Mouse (Mus musculus) MEL (cell line): ENCODE measurements at regions not wholly inside any gene's neighbourhood (a gene's known extent, or its start where the extent isn't known, plus 50 kb on each side); places are given as distances from the start of the nearest gene placed in this dataset.

Experiments used
- DNase-seq: peaks from one replicate; pipeline ENCODE4 v3.0.0; 2011; ENCODE audit warnings: low read depth, low spot score
- H3K27ac ChIP-seq: 2 replicates; pipeline ENCODE4 v1.5.1; 2012; ENCODE audit warnings: low read depth, mild to moderate bottlenecking, control low read depth, low read length, moderate library complexity; ENCODE audit not compliant: control insufficient read depth
- H3K27me3 ChIP-seq, 2 experiments: fragments of 150-350 bp in 1 of 2; sonication (generic) in 1 of 2; 2 replicates each; pipeline ENCODE4 v1.6.1; 2012; ENCODE audit warnings: low read length in 2 of 2, mild to moderate bottlenecking in 2 of 2, improper control_type of control experiment in 1 of 2, moderate library complexity in 1 of 2; ENCODE audit not compliant: insufficient read depth in 2 of 2, control insufficient read depth in 1 of 2
- H3K36me3 ChIP-seq, 2 experiments: 2 replicates each; pipeline ENCODE4 v1.6.1; 2012 to 2014; ENCODE audit warnings: low read length in 2 of 2, improper control_type of control experiment in 1 of 2, inconsistent platforms in 1 of 2, mild to moderate bottlenecking in 1 of 2; ENCODE audit not compliant: insufficient read depth in 2 of 2, control insufficient read depth in 1 of 2
- H3K4me1 ChIP-seq, 2 experiments: fragments of 150-350 bp in 1 of 2; sonication (generic) in 1 of 2; 2 replicates each; pipeline ENCODE4 v1.6.1; 2012; ENCODE audit warnings: low read length in 2 of 2, improper control_type of control experiment in 1 of 2, mild to moderate bottlenecking in 1 of 2; ENCODE audit not compliant: insufficient read depth in 2 of 2, control insufficient read depth in 1 of 2
- H3K4me3 ChIP-seq, 2 experiments: fragments of 150-350 bp in 1 of 2; sonication (generic) in 1 of 2; 2 replicates each; pipeline ENCODE4 v1.5.1; 2012; ENCODE audit warnings: low read depth in 2 of 2, low read length in 2 of 2, mild to moderate bottlenecking in 2 of 2, moderate library complexity in 2 of 2, control low read depth in 1 of 2, improper control_type of control experiment in 1 of 2; ENCODE audit not compliant: control insufficient read depth in 1 of 2, insufficient read depth in 1 of 2
- H3K79me2 ChIP-seq: 2 replicates; pipeline ENCODE4 v1.6.1; 2012; ENCODE audit warnings: mild to moderate bottlenecking, low read length, moderate library complexity; ENCODE audit not compliant: control insufficient read depth, poor library complexity, insufficient read depth
- H3K9ac ChIP-seq: 2 replicates; pipeline ENCODE4 v1.6.1; 2012; ENCODE audit warnings: low read depth, mild to moderate bottlenecking, control low read depth, low read length, moderate library complexity; ENCODE audit not compliant: control insufficient read depth, poor library complexity, severe bottlenecking
- H3K9me3 ChIP-seq: fragments of 150-350 bp; sonication (generic); replicated peaks from 2 replicates; pipeline ENCODE4 v1.6.1; 2012; ENCODE audit warnings: mild to moderate bottlenecking, low read length, improper control_type of control experiment, moderate library complexity; ENCODE audit not compliant: insufficient read depth
- BHLHE40 ChIP-seq: IDR thresholded peaks from 2 replicates; pipeline ENCODE4 v1.6.1; 2012; ENCODE audit warnings: low read depth, mild to moderate bottlenecking, inconsistent platforms, low read length, improper control_type of control experiment, borderline replicate concordance
- CHD2 ChIP-seq: IDR thresholded peaks from 2 replicates; pipeline ENCODE4 v1.6.1; 2011; ENCODE audit warnings: low read length, improper control_type of control experiment
- CTCF ChIP-seq, 3 experiments: IDR thresholded peaks in 2 of 3; conservative IDR thresholded peaks in 1 of 3; 2 replicates each; pipeline ENCODE4 v1.5.1; 2011 to 2012; ENCODE audit warnings: low read length in 3 of 3, low read depth in 2 of 3, mild to moderate bottlenecking in 2 of 3, improper control_type of control experiment in 1 of 3, inconsistent platforms in 1 of 3, mixed read lengths in 1 of 3, moderate library complexity in 1 of 3; ENCODE audit not compliant: control insufficient read depth in 1 of 3, insufficient read depth in 1 of 3, poor library complexity in 1 of 3, severe bottlenecking in 1 of 3
- EP300 ChIP-seq, 2 experiments: IDR thresholded peaks; 2 replicates each; pipeline ENCODE4 v1.6.1; 2011; ENCODE audit warnings: improper control_type of control experiment in 2 of 2, low read length in 2 of 2, low read depth in 1 of 2, mild to moderate bottlenecking in 1 of 2
- GABPA ChIP-seq: IDR thresholded peaks from 2 replicates; pipeline ENCODE4 v1.6.1; 2012; ENCODE audit warnings: low read depth, mild to moderate bottlenecking, inconsistent platforms, low read length, improper control_type of control experiment, moderate library complexity
- HCFC1 ChIP-seq: IDR thresholded peaks from 2 replicates; pipeline ENCODE4 v1.6.1; 2012; ENCODE audit warnings: low read depth, mild to moderate bottlenecking, inconsistent platforms, low read length, improper control_type of control experiment, moderate library complexity
- MAFK ChIP-seq: IDR thresholded peaks from 2 replicates; pipeline ENCODE4 v1.6.1; 2011; ENCODE audit warnings: low read depth, mild to moderate bottlenecking, low read length, improper control_type of control experiment, borderline replicate concordance
- MAX ChIP-seq: IDR thresholded peaks from 2 replicates; pipeline ENCODE4 v1.6.1; 2011; ENCODE audit warnings: low read length, improper control_type of control experiment
- MEF2A ChIP-seq: IDR thresholded peaks from 2 replicates; pipeline ENCODE4 v1.6.1; 2014; ENCODE audit warnings: low read depth, mild to moderate bottlenecking, inconsistent platforms, low read length, improper control_type of control experiment; ENCODE audit not compliant: poor library complexity, insufficient replicate concordance, severe bottlenecking; ENCODE audit errors: extremely low read depth
- MXI1 ChIP-seq: IDR thresholded peaks from 2 replicates; pipeline ENCODE4 v1.6.1; 2011; ENCODE audit warnings: mild to moderate bottlenecking, low read depth, low read length, improper control_type of control experiment
- NELFE ChIP-seq: IDR thresholded peaks from 2 replicates; pipeline ENCODE4 v1.6.1; 2011; ENCODE audit warnings: low read depth, low read length, improper control_type of control experiment
- POLR2A ChIP-seq, 2 experiments: IDR thresholded peaks; 2 replicates each; pipeline ENCODE4 v1.6.1; 2011 to 2012; ENCODE audit warnings: low read length in 2 of 2, mild to moderate bottlenecking in 2 of 2, control low read depth in 1 of 2, improper control_type of control experiment in 1 of 2, low read depth in 1 of 2, moderate library complexity in 1 of 2; ENCODE audit not compliant: control insufficient read depth in 1 of 2, insufficient read depth in 1 of 2, poor library complexity in 1 of 2
- POLR2AphosphoS2 ChIP-seq: IDR thresholded peaks from 2 replicates; pipeline ENCODE4 v1.6.1; 2011; ENCODE audit warnings: low read length, improper control_type of control experiment
- POLR2AphosphoS5 ChIP-seq: IDR thresholded peaks from 2 replicates; pipeline ENCODE4 v1.6.1; 2012; ENCODE audit warnings: low read depth, borderline replicate concordance, mild to moderate bottlenecking, inconsistent platforms, low read length, moderate library complexity, mixed read lengths
- RCOR1 ChIP-seq: IDR thresholded peaks from 2 replicates; pipeline ENCODE4 v1.6.1; 2012; ENCODE audit warnings: low read depth, mild to moderate bottlenecking, inconsistent platforms, low read length, improper control_type of control experiment
- SIN3A ChIP-seq: IDR thresholded peaks from 2 replicates; pipeline ENCODE4 v1.6.1; 2012; ENCODE audit warnings: low read length, improper control_type of control experiment, inconsistent platforms
- TAL1 ChIP-seq: IDR thresholded peaks from 2 replicates; pipeline ENCODE4 v1.6.1; 2012; ENCODE audit warnings: mild to moderate bottlenecking, inconsistent platforms, low read length, moderate library complexity, mixed read lengths
- TBP ChIP-seq: IDR thresholded peaks from 2 replicates; pipeline ENCODE4 v1.8.0; 2011; ENCODE audit warnings: low read depth, low read length, improper control_type of control experiment
- TCF12 ChIP-seq: IDR thresholded peaks from 2 replicates; pipeline ENCODE4 v1.6.1; 2014; ENCODE audit warnings: low read depth, mild to moderate bottlenecking, inconsistent platforms, low read length, improper control_type of control experiment, moderate library complexity
- ZC3H11A ChIP-seq: IDR thresholded peaks from 2 replicates; pipeline ENCODE4 v1.6.1; 2012; ENCODE audit warnings: low read depth, mild to moderate bottlenecking, inconsistent platforms, low read length, improper control_type of control experiment
- ZKSCAN1 ChIP-seq: IDR thresholded peaks from 2 replicates; pipeline ENCODE4 v1.6.1; 2012; ENCODE audit warnings: low read depth, mild to moderate bottlenecking, inconsistent platforms, low read length, improper control_type of control experiment, moderate library complexity
- ZMIZ1 ChIP-seq: IDR thresholded peaks from 2 replicates; pipeline ENCODE4 v1.6.1; 2012; ENCODE audit warnings: low read depth, mild to moderate bottlenecking, inconsistent platforms, low read length, improper control_type of control experiment, moderate library complexity
- ZNF384 ChIP-seq: IDR thresholded peaks from 2 replicates; pipeline ENCODE4 v1.6.1; 2012; ENCODE audit warnings: low read depth, mild to moderate bottlenecking, inconsistent platforms, low read length, improper control_type of control experiment

GRCm38 (mm10) chr4:55696428-55696827 lies 164.2 kb upstream of the Klf4 start:
- no peaks in the 10 kb centered on the region for H3K36me3 ChIP-seq
- H3K4me1 ChIP-seq: no peaks in the 10 kb centered on the region
- no peak for DNase-seq
- H3K4me3 ChIP-seq: no peak overlapping the region
- H3K27me3 ChIP-seq: no peaks in the 10 kb centered on the region
- no peak overlapping the region for H3K9ac ChIP-seq
- H3K79me2 ChIP-seq: no peaks in the 10 kb centered on the region
- no peaks in the 10 kb centered on the region for H3K9me3 ChIP-seq
- H3K27ac ChIP-seq: no peak overlapping the region
- TF ChIP-seq RCOR1 (no peak), ZKSCAN1 (no peak), CHD2 (no peak), CTCF (IDR thresholded peaks at IDR 0.05 in 2 of 3, conservative IDR thresholded peaks at IDR 0.05 in 1 of 3; ENCODE audit: control insufficient read depth in 1 of 3, insufficient read depth in 1 of 3, low read depth in 2 of 3, low read length in 3 of 3, poor library complexity in 1 of 3, severe bottlenecking in 1 of 3) (no peak)

- H3K27me3 ChIP-seq: no peaks in the 10 kb centered on the region
- TF ChIP-seq GABPA: no peak
- TF ChIP-seq ZNF384: no peak
- TF ChIP-seq BHLHE40: no peak
- no peak for TF ChIP-seq ZMIZ1
- no peak for TF ChIP-seq SIN3A
- no peak for TF ChIP-seq HCFC1
- no peak for TF ChIP-seq RCOR1
- TF ChIP-seq MAX: no peak
- TF ChIP-seq EP300 (IDR thresholded peaks at IDR 0.05; ENCODE audit: low read depth in 1 of 2, low read length in 2 of 2): no peak
- TF ChIP-seq POLR2AphosphoS2: no peak
- TF ChIP-seq MAFK: no peak
- no peak for TF ChIP-seq MXI1
- TF ChIP-seq ZC3H11A: no peak
- no peak for TF ChIP-seq MEF2A
- TF ChIP-seq POLR2AphosphoS5: no peak
- TF ChIP-seq TCF12: no peak
- no peak for TF ChIP-seq POLR2A (IDR thresholded peaks at IDR 0.05; ENCODE audit: control insufficient read depth in 1 of 2, insufficient read depth in 1 of 2, low read depth in 1 of 2, low read length in 2 of 2, poor library complexity in 1 of 2)
- no peak for TF ChIP-seq TBP
- no peak for TF ChIP-seq NELFE
- no peak for TF ChIP-seq TAL1
- TF ChIP-seq, all 39 proteins: peak for 0
- Histone ChIP-seq H3K9me3 (no peaks in the 10 kb centered on the region), H3K4me3 (no peak overlapping the region), H3K9ac (no peak overlapping the region), H3K27ac (no peak overlapping the region), H3K4me1 (no peaks in the 10 kb centered on the region), H3K36me3 (no peaks in the 10 kb centered on the region), H3K79me2 (no peaks in the 10 kb centered on the region)
- no peak for DNase-seq
Observed at GRCm38 (mm10) chr4:55695246-55695645, 163.0 kb upstream of the Klf4 start.
